Mouse (Mus musculus): ENCODE measurements at regions not wholly inside any gene's neighbourhood (a gene's known extent, or its start where the extent isn't known, plus 50 kb on each side); places are given as distances from the start of the nearest gene placed in this dataset.

- H3K4me3 ChIP-seq (replicated peaks; ENCODE audit: low read length), result no peak overlapping the region
- H3K4me1 ChIP-seq (replicated peaks; ENCODE audit: low read depth, low read length), result no peaks in the 10 kb centered on the region
- peaks cover 25% of the 10 kb centered on the region for H3K9me3 ChIP-seq (ENCODE audit: low read length)
- H3K36me3 ChIP-seq (ENCODE audit: insufficient read depth, low read length), result no peaks in the 10 kb centered on the region
- TF ChIP-seq POU5F1 (IDR thresholded peaks at IDR 0.05; ENCODE audit: borderline replicate concordance, low read length), result no peak
- no peak for TF ChIP-seq NANOG (IDR thresholded peaks at IDR 0.05; ENCODE audit: borderline replicate concordance, low read length)
- H3K27me3 ChIP-seq (ENCODE audit: insufficient read depth, low read length), result no peaks in the 10 kb centered on the region
Observed at GRCm38 (mm10) chr9:85551871-85552270, 197.3 kb downstream of the Ibtk start.

- Histone ChIP-seq H3K4me3 (replicated peaks; ENCODE audit: low read length) (no peak overlapping the region), H3K4me1 (replicated peaks; ENCODE audit: low read depth, low read length) (no peaks in the 10 kb centered on the region), H3K27me3 (ENCODE audit: insufficient read depth, low read length) (no peaks in the 10 kb centered on the region), H3K9me3 (ENCODE audit: low read length) (peaks cover 25% of the 10 kb centered on the region), H3K36me3 (ENCODE audit: insufficient read depth, low read length) (no peaks in the 10 kb centered on the region)
- TF ChIP-seq NANOG (IDR thresholded peaks at IDR 0.05; ENCODE audit: borderline replicate concordance, low read length), result no peak
- no peak for TF ChIP-seq CTCF (conservative IDR thresholded peaks at IDR 0.05; ENCODE audit: low read length)
- no peak for TF ChIP-seq POU5F1 (IDR thresholded peaks at IDR 0.05; ENCODE audit: borderline replicate concordance, low read length)
Observed at GRCm38 (mm10) chr9:85550455-85550854, 198.7 kb downstream of the Ibtk start.

GRCm38 (mm10) chr9:85546226-85546625, 202.9 kb downstream of the Ibtk start:
- no peaks in the 10 kb centered on the region for H3K27me3 ChIP-seq (ENCODE audit: insufficient read depth, low read length)
- no peaks in the 10 kb centered on the region for H3K4me1 ChIP-seq (replicated peaks; ENCODE audit: low read depth, low read length)
- no peaks in the 10 kb centered on the region for H3K36me3 ChIP-seq (ENCODE audit: insufficient read depth, low read length)
- H3K9me3 ChIP-seq (ENCODE audit: low read length), result no peaks in the 10 kb centered on the region
- TF ChIP-seq CTCF (conservative IDR thresholded peaks at IDR 0.05; ENCODE audit: low read length), result no peak
- no peak for TF ChIP-seq POU5F1 (IDR thresholded peaks at IDR 0.05; ENCODE audit: borderline replicate concordance, low read length)
- TF ChIP-seq NANOG (IDR thresholded peaks at IDR 0.05; ENCODE audit: borderline replicate concordance, low read length), result no peak
- H3K4me3 ChIP-seq (replicated peaks; ENCODE audit: low read length), result no peak overlapping the region

- Histone ChIP-seq H3K4me3 (replicated peaks; ENCODE audit: low read length) (no peak overlapping the region), H3K36me3 (ENCODE audit: insufficient read depth, low read length) (no peaks in the 10 kb centered on the region), H3K4me1 (replicated peaks; ENCODE audit: low read depth, low read length) (no peaks in the 10 kb centered on the region), H3K27me3 (ENCODE audit: insufficient read depth, low read length) (no peaks in the 10 kb centered on the region), H3K9me3 (ENCODE audit: low read length) (no peaks in the 10 kb centered on the region)
- TF ChIP-seq NANOG (IDR thresholded peaks at IDR 0.05; ENCODE audit: borderline replicate concordance, low read length) (no peak), CTCF (conservative IDR thresholded peaks at IDR 0.05; ENCODE audit: low read length) (no peak), POU5F1 (IDR thresholded peaks at IDR 0.05; ENCODE audit: borderline replicate concordance, low read length) (no peak)
Observed at GRCm38 (mm10) chr9:85545566-85545965, 203.6 kb downstream of the Ibtk start.

GRCm38 (mm10) chr9:85538557-85538956, 210.6 kb downstream of the Ibtk start:
- Histone ChIP-seq H3K4me3 (replicated peaks; ENCODE audit: low read length) (no peak overlapping the region), H3K9me3 (ENCODE audit: low read length) (no peaks in the 10 kb centered on the region), H3K4me1 (replicated peaks; ENCODE audit: low read depth, low read length) (no peaks in the 10 kb centered on the region), H3K36me3 (ENCODE audit: insufficient read depth, low read length) (no peaks in the 10 kb centered on the region), H3K27me3 (ENCODE audit: insufficient read depth, low read length) (no peaks in the 10 kb centered on the region)
- TF ChIP-seq NANOG (IDR thresholded peaks at IDR 0.05; ENCODE audit: borderline replicate concordance, low read length), result no peak
- TF ChIP-seq CTCF (conservative IDR thresholded peaks at IDR 0.05; ENCODE audit: low read length), result no peak

GRCm38 (mm10) chr9:85528421-85528820, 201.3 kb upstream of the Tent5a start:
- H3K4me3 ChIP-seq (replicated peaks; ENCODE audit: low read length), result no peak overlapping the region
- TF ChIP-seq POU5F1 (IDR thresholded peaks at IDR 0.05; ENCODE audit: borderline replicate concordance, low read length) (no peak), NANOG (IDR thresholded peaks at IDR 0.05; ENCODE audit: borderline replicate concordance, low read length) (no peak), CTCF (conservative IDR thresholded peaks at IDR 0.05; ENCODE audit: low read length) (no peak)
- H3K9me3 ChIP-seq (ENCODE audit: low read length), result no peaks in the 10 kb centered on the region
- H3K4me1 ChIP-seq (replicated peaks; ENCODE audit: low read depth, low read length), result no peaks in the 10 kb centered on the region
- no peaks in the 10 kb centered on the region for H3K27me3 ChIP-seq (ENCODE audit: insufficient read depth, low read length)
- H3K36me3 ChIP-seq (ENCODE audit: insufficient read depth, low read length), result no peaks in the 10 kb centered on the region

DNA sequence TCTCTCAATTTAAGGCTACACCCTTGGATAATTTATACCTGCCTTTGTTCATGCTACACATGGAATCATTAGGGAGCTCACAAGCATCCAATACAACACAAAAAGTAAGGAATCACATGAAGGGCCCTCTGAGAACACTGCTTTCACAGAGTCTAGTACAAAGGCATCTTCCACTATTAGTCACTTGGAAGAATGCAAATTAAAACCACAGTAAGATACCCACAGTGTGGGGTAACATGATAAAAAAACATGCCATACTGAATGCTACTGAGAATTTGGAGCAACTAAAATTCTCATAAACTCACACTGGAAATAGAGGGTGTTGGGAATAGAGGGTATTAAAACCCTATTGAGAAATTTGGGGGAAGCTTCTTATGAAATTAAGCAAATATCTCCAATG, 197.6 kb upstream of the Tent5a start:
- TF ChIP-seq NANOG (IDR thresholded peaks at IDR 0.05; ENCODE audit: borderline replicate concordance, low read length) (no peak), CTCF (conservative IDR thresholded peaks at IDR 0.05; ENCODE audit: low read length) (no peak), POU5F1 (IDR thresholded peaks at IDR 0.05; ENCODE audit: borderline replicate concordance, low read length) (no peak)
- no peaks in the 10 kb centered on the region for H3K9me3 ChIP-seq (ENCODE audit: low read length)
- no peak overlapping the region for H3K4me3 ChIP-seq (replicated peaks; ENCODE audit: low read length)
- H3K36me3 ChIP-seq (ENCODE audit: insufficient read depth, low read length), result no peaks in the 10 kb centered on the region
- no peaks in the 10 kb centered on the region for H3K27me3 ChIP-seq (ENCODE audit: insufficient read depth, low read length)
- no peaks in the 10 kb centered on the region for H3K4me1 ChIP-seq (replicated peaks; ENCODE audit: low read depth, low read length)

DNA sequence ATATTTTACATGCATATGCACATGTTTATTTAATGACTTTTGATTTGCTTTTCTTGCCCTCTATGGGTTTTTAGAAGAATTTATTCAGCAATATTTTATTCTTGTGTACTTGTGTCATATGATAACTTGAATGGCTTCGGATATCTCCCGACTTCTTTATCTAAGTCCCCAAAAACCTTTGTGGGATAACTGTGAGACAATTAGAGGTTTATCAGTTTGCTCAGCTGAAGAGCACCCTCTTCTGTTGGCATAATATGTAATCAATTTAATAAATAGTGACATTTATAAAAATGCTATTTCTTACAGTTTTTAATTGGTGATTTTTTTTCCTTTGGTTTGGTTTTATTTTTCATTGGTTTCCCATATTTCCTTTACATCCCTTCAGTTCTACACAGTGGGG, 194.2 kb upstream of the Tent5a start:
- TF ChIP-seq CTCF (conservative IDR thresholded peaks at IDR 0.05; ENCODE audit: low read length) (no peak), POU5F1 (IDR thresholded peaks at IDR 0.05; ENCODE audit: borderline replicate concordance, low read length) (no peak), NANOG (IDR thresholded peaks at IDR 0.05; ENCODE audit: borderline replicate concordance, low read length) (no peak)
- Histone ChIP-seq H3K36me3 (ENCODE audit: insufficient read depth, low read length) (no peaks in the 10 kb centered on the region), H3K4me3 (replicated peaks; ENCODE audit: low read length) (no peak overlapping the region), H3K4me1 (replicated peaks; ENCODE audit: low read depth, low read length) (no peaks in the 10 kb centered on the region), H3K27me3 (ENCODE audit: insufficient read depth, low read length) (no peaks in the 10 kb centered on the region), H3K9me3 (ENCODE audit: low read length) (no peaks in the 10 kb centered on the region)

DNA sequence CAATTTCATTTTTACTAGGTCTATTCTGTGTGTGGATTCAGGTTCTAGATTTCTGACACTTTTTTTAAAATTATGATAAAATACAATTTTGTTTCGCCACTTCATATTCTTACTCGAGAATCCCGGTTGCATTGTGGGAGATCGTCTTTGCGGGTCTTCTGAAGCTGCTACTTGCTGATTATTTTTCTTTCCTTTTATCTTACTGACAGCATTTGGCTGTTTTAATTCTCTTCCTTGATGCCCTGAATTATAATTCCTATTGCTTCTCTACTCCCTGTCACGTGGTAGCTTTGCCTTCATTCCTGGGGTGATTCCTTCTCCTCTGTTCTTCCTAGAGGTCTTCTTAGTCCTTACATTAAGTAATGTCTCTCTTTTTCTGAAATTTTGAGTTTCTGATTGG, 193.8 kb upstream of the Tent5a start:
- no peak overlapping the region for H3K4me3 ChIP-seq (replicated peaks; ENCODE audit: low read length)
- H3K9me3 ChIP-seq (ENCODE audit: low read length), result no peaks in the 10 kb centered on the region
- TF ChIP-seq NANOG (IDR thresholded peaks at IDR 0.05; ENCODE audit: borderline replicate concordance, low read length) (no peak), POU5F1 (IDR thresholded peaks at IDR 0.05; ENCODE audit: borderline replicate concordance, low read length) (no peak), CTCF (conservative IDR thresholded peaks at IDR 0.05; ENCODE audit: low read length) (no peak)
- no peaks in the 10 kb centered on the region for H3K27me3 ChIP-seq (ENCODE audit: insufficient read depth, low read length)
- no peaks in the 10 kb centered on the region for H3K4me1 ChIP-seq (replicated peaks; ENCODE audit: low read depth, low read length)
- no peaks in the 10 kb centered on the region for H3K36me3 ChIP-seq (ENCODE audit: insufficient read depth, low read length)

All from E14TG2a.4 (cell line).